Mouse (Mus musculus) left cerebral cortex, postnatal 14 days (tissue): ENCODE results near the gene Ermap. TPM values are rescaled to one million over a fixed set of nuclear protein-coding genes. Genes with fewer than 3 reads are reported as not detected.

ENCODE experiments used
- DNase-seq, 2 experiments: peaks; one replicate each; pipeline ENCODE4 v3.0.0; 2021 to 2022; ENCODE audit warnings: low spot score in 2 of 2, mixed read lengths in 1 of 2
- intact Hi-C: fragments of 180-260 bp; cut with DNase I; formaldehyde crosslinking; loops from one replicate; pipeline ENCODE4 v1.15.1; 2025
- long read RNA-seq, 2 experiments: library from polyadenylated mRNA; stranded (forward); transcript quantifications; one replicate each; pipeline ENCODE4 v2.0.0; 2021
- total RNA-seq, 2 experiments: library from RNA; stranded (reverse); gene quantifications; 2 replicates each; pipeline ENCODE4 v1.2.3; 2021

The Ermap gene
- total RNA-seq = under 1 TPM; 0.15 to 0.27 TPM
- long read RNA-seq, experiment 1 = 0 reads
- long read RNA-seq, experiment 2 = 0 reads

GRCm38 (mm10) chr4:119189864-119190263 is at the start of gene Ermap:
Gene Ermap, minus strand, starts transcription at chr4:119190011.
- intact Hi-C loops = no loop called here
- no peak for DNase-seq

- intact Hi-C loops = loop anchor here (10.0 kb wide), 1 partner anchor 296 kb away; the partner anchor contains the start of genes Foxj3 and Frg2f1
- peak; percentile 54 to 73 for DNase-seq
Measured at GRCm38 (mm10) chr4:119239181-119239682, 49.4 kb upstream of the Ermap start.

- intact Hi-C loops = loop anchor here (10.0 kb wide), 1 partner anchor 296 kb away; the partner anchor contains the start of genes Foxj3 and Frg2f1
- no peak for DNase-seq
Measured at GRCm38 (mm10) chr4:119238661-119239060, 48.9 kb upstream of the Ermap start.

GRCm38 (mm10) chr4:119234348-119234747 is 44.5 kb upstream of the Ermap start:
- intact Hi-C loops = loop anchor here (10.0 kb wide), 1 partner anchor 300 kb away; the partner anchor contains the start of genes Foxj3 and Frg2f1
- no peak for DNase-seq

- DNase-seq = peak; percentile 33 to 68
- intact Hi-C loops = loop anchor here (10.0 kb wide), 1 partner anchor 301 kb away; the partner anchor contains the start of genes Foxj3 and Frg2f1
Measured at GRCm38 (mm10) chr4:119233256-119233901, 43.6 kb upstream of the Ermap start.

- DNase-seq = peak; percentile 99
Measured at GRCm38 (mm10) chr4:119232410-119233255, 42.8 kb upstream of the Ermap start, which contains the start of the genes AU022252 and P3h1. Gene AU022252, minus strand, starts transcription at chr4:119232712. Gene P3h1, plus strand, starts transcription at chr4:119232915.

GRCm38 (mm10) chr4:119226751-119227150 is 36.9 kb upstream of the Ermap start:
- intact Hi-C loops = no loop called here
- DNase-seq = no peak

More at GRCm38 (mm10) chr4:119232410-119233255, 42.8 kb upstream of the Ermap start, which contains the start of the genes AU022252 and P3h1:
- intact Hi-C loops = loop anchor here (10.0 kb wide), 1 partner anchor 302 kb away; the partner anchor contains the start of genes Foxj3 and Frg2f1

- intact Hi-C loops = no loop called here
- no peak for DNase-seq
Measured at GRCm38 (mm10) chr4:119225719-119226118, 35.9 kb upstream of the Ermap start.

- DNase-seq = no peak
- intact Hi-C loops = no loop called here
Measured at GRCm38 (mm10) chr4:119224534-119224933, 34.7 kb upstream of the Ermap start.

GRCm38 (mm10) chr4:119223696-119224095 is 33.9 kb upstream of the Ermap start:
- intact Hi-C loops = no loop called here

GRCm38 (mm10) chr4:119218169-119218568 is 28.4 kb upstream of the Ermap start, which contains the start of gene Tmem269:
Gene Tmem269, minus strand, starts transcription at chr4:119218217.
- DNase-seq = no peak
- intact Hi-C loops = no loop called here

More at GRCm38 (mm10) chr4:119223696-119224095, 33.9 kb upstream of the Ermap start:
- peak; percentile 28 to 68 for DNase-seq

- DNase-seq = no peak
Measured at GRCm38 (mm10) chr4:119216667-119217066, 26.9 kb upstream of the Ermap start.

GRCm38 (mm10) chr4:119204672-119205071 is 14.9 kb upstream of the Ermap start:
- DNase-seq = peak; percentile 62 to 76
- intact Hi-C loops = loop anchor here (2.0 to 5.0 kb wide), 2 partner anchors 37 to 200 kb away; no protein-coding TSS in a partner anchor

More at GRCm38 (mm10) chr4:119216667-119217066, 26.9 kb upstream of the Ermap start:
- intact Hi-C loops = no loop called here

GRCm38 (mm10) chr4:119198105-119198504 is 8.3 kb upstream of the Ermap start:
- intact Hi-C loops = no loop called here
- DNase-seq = no peak

- intact Hi-C loops = no loop called here
- no peak for DNase-seq
Measured at GRCm38 (mm10) chr4:119195582-119196320, 5.9 kb upstream of the Ermap start.

GRCm38 (mm10) chr4:119194909-119195581 is 5.2 kb upstream of the Ermap start, which contains the start of gene Svbp:
Gene Svbp, plus strand, starts transcription at chr4:119195306.
- intact Hi-C loops = no loop called here
- peak; percentile 82 to 87 for DNase-seq

- intact Hi-C loops = no loop called here
Measured at GRCm38 (mm10) chr4:119192757-119193156, 2.9 kb upstream of the Ermap start.

GRCm38 (mm10) chr4:119191273-119191672 is 1.5 kb upstream of the Ermap start:
- DNase-seq = no peak
- intact Hi-C loops = no loop called here

More at GRCm38 (mm10) chr4:119192757-119193156, 2.9 kb upstream of the Ermap start:
- DNase-seq = no peak
